Mouse (Mus musculus) forebrain, embryonic 11.5 days (tissue): ENCODE data around the gene Cwc27. TPM values are rescaled to one million over a fixed set of nuclear protein-coding genes. Genes with fewer than 3 reads are reported as not detected.

Source experiments
- ATAC-seq: fragments of 200-750 bp; cut with Nextera tagmentation; replicated peaks from 2 replicates; pipeline ENCODE4 v1.8.0; 2017; ENCODE audit warnings: moderate TSS enrichment; ENCODE audit not compliant: low FRiP score
- DNase-seq: peaks from one replicate; pipeline ENCODE4 v3.0.0-alpha.2; 2017; ENCODE audit warnings: low spot score
- H3K27ac ChIP-seq: fragments of 300-500 bp; sonication (generic); 2 replicates; pipeline ENCODE4 v1.5.1; 2014; ENCODE audit warnings: low read depth, low read length
- H3K27me3 ChIP-seq: fragments of 300-500 bp; sonication (generic); 2 replicates; pipeline ENCODE4 v1.6.1; 2014; ENCODE audit warnings: mild to moderate bottlenecking, low read length, mixed read lengths; ENCODE audit not compliant: control insufficient read depth, insufficient read depth
- H3K36me3 ChIP-seq: fragments of 300-500 bp; sonication (generic); 2 replicates; pipeline ENCODE4 v1.6.1; 2014; ENCODE audit warnings: mild to moderate bottlenecking, low read length, moderate library complexity, mixed read lengths; ENCODE audit not compliant: control insufficient read depth, insufficient read depth
- H3K4me1 ChIP-seq: fragments of 300-500 bp; sonication (generic); replicated peaks from 2 replicates; pipeline ENCODE4 v1.6.1; 2014; ENCODE audit warnings: low read length, mixed read lengths; ENCODE audit not compliant: control insufficient read depth, insufficient read depth
- H3K4me2 ChIP-seq: fragments of 300-500 bp; sonication (generic); 2 replicates; pipeline ENCODE4 v1.6.1; 2014; ENCODE audit warnings: low read depth, mild to moderate bottlenecking, low read length, moderate library complexity, mixed read lengths; ENCODE audit not compliant: severe bottlenecking
- H3K4me3 ChIP-seq: fragments of 300-500 bp; sonication (generic); 2 replicates; pipeline ENCODE4 v1.5.1; 2014; ENCODE audit warnings: low read depth, low read length
- H3K9ac ChIP-seq: fragments of 300-500 bp; sonication (generic); 2 replicates; pipeline ENCODE4 v1.6.1; 2014; ENCODE audit warnings: low read length
- H3K9me3 ChIP-seq: fragments of 300-500 bp; sonication (generic); 2 replicates; pipeline ENCODE4 v1.6.1; 2016; ENCODE audit warnings: low read length, mixed read lengths; ENCODE audit not compliant: control insufficient read depth
- WGBS: fragments of 180-500 bp; shearing (Covaris S2); extraction: QIAGEN DNeasy Blood & Tissue Kit; methylation state at CpG from one replicate; pipeline ENCODE4 v1.1.7; 2014; 5-methylcytosine and 5-hydroxymethylcytosine counted together
- polyA plus RNA-seq: library from polyadenylated mRNA; unstranded; fragments of >200 nt; fragmentation: Nextera tagmentation; extraction: Ambion mirVana; gene quantifications from 2 replicates; pipeline ENCODE4 v1.2.1, GENCODE M21; 2014

Cwc27 gene
- polyA plus RNA-seq, 1 experiment from 2014 or later, result 40.2 TPM

DNA sequence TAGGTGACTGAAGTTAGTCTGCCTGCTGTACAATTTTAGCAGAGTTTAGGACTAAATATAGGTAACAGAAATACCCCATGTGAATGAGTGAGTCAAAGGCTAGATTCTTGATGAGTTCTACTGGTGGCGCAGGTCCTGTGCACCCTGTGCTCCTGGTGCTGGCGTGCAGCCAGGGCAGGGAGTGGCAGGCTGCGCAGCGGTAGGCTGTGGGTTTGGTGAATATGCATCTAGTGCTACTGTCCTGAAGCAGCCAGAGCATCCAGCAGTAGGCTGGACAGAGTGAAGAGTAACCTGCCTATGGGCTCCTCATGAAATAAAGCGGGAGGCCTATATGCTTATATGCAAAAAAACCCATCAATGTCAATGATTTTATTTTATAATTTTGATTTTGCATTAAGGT is 186.1 kb downstream of the Cwc27 start:
- ATAC-seq, result no peak

GRCm38 (mm10) chr13:104629621-104630020 is 187.3 kb downstream of the Cwc27 start:
- WGBS, result 94% methylated on average over 11 of the region's 11 CpGs
- H3K9ac ChIP-seq, result no peak overlapping the region
- H3K27me3 ChIP-seq, result no peaks in the 10 kb centered on the region
- DNase-seq (no peak), ATAC-seq (no peak)
- no peak overlapping the region for H3K4me2 ChIP-seq
- H3K4me3 ChIP-seq, result no peak overlapping the region
- 0 out of 2 replicates have a peak, but pooled peaks cover 2% of the 10 kb centered on the region for H3K4me1 ChIP-seq
- no peaks in the 10 kb centered on the region for H3K36me3 ChIP-seq
- H3K9me3 ChIP-seq, result no peaks in the 10 kb centered on the region
- H3K27ac ChIP-seq, result no peak overlapping the region

More for the DNA sequence above, 186.1 kb downstream of the Cwc27 start:
- H3K4me3 ChIP-seq, result no peak overlapping the region
- no peak overlapping the region for H3K9ac ChIP-seq
- WGBS, result 96% methylated on average over 5 of the region's 5 CpGs
- no peaks in the 10 kb centered on the region for H3K27me3 ChIP-seq
- 0 out of 2 replicates have a peak, but pooled peaks cover 2% of the 10 kb centered on the region for H3K4me1 ChIP-seq
- H3K36me3 ChIP-seq, result no peaks in the 10 kb centered on the region
- DNase-seq, result no peak
- H3K4me2 ChIP-seq, result no peak overlapping the region
- H3K27ac ChIP-seq, result no peak overlapping the region
- no peaks in the 10 kb centered on the region for H3K9me3 ChIP-seq

DNA sequence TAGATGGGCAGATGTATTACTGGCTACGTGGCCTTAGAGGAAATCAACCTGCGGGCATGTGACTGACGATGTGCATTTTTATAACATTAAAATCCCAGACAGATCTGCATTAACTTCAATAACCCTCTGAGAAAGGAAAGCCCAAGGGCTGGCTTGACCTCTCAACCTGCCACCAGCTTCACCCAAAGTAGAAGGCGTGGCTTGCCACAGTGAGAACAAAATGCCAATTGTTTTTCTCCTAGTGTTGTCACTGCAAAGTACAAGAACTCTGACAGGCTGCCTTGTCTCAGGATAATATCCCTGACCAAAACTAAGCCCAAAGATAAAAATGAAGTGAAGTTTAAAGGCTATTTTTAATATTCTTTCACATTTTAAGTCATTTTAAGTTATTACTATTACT is 188.9 kb downstream of the Cwc27 start:
- Histone ChIP-seq H3K9me3 (no peaks in the 10 kb centered on the region), H3K36me3 (no peaks in the 10 kb centered on the region), H3K27ac (no peak overlapping the region), H3K9ac (no peak overlapping the region), H3K27me3 (no peaks in the 10 kb centered on the region), H3K4me3 (no peak overlapping the region), H3K4me2 (no peak overlapping the region), H3K4me1 (0 out of 2 replicates have a peak, but pooled peaks cover 2% of the 10 kb centered on the region)
- no peak for ATAC-seq
- WGBS, result 49% methylated on average over 4 of the region's 4 CpGs
- no peak for DNase-seq

DNA sequence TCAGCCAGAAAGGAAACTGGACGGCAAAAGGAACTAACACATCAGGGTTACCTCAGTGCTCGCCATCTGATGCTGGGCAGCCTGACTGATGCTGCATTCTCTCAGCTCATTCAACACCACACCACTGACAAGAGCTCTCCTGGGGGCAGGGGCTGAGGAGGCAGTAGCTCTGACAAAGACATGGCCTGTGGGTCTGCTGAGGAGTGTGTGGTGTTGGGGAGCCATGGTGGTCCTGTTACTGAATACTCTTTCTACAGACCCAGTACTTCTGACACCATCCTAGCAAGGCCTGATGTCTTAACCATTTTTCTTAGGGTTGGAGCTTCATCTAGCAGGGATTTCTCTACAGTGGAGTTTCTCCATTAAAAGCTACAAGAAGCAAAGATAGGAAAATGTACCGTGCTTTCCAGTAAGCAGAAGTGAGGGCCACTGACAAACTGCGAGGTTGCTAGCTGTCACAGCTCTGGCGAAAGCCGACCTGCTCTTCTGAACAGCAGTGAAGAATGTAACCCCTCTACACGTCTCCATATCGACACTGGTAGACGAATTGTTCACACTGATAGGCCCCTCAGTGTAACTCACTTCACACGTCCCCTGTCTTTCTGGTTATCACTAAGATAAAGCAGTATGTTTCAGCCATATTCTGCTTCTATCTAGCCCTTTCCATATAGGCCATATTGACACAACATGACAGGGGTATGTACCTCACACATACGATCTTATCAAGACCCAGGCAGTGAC is 189.6 kb downstream of the Cwc27 start:
- Histone ChIP-seq H3K4me3 (no peak overlapping the region), H3K27ac (no peak overlapping the region), H3K9ac (no peak overlapping the region), H3K36me3 (no peaks in the 10 kb centered on the region), H3K4me1 (0 out of 2 replicates have a peak, but pooled peaks cover 2% of the 10 kb centered on the region), H3K9me3 (no peaks in the 10 kb centered on the region), H3K4me2 (no peak overlapping the region), H3K27me3 (no peaks in the 10 kb centered on the region)
- ATAC-seq (no peak), DNase-seq (no peak)
- 77% methylated on average over 11 of the region's 11 CpGs for WGBS

DNA sequence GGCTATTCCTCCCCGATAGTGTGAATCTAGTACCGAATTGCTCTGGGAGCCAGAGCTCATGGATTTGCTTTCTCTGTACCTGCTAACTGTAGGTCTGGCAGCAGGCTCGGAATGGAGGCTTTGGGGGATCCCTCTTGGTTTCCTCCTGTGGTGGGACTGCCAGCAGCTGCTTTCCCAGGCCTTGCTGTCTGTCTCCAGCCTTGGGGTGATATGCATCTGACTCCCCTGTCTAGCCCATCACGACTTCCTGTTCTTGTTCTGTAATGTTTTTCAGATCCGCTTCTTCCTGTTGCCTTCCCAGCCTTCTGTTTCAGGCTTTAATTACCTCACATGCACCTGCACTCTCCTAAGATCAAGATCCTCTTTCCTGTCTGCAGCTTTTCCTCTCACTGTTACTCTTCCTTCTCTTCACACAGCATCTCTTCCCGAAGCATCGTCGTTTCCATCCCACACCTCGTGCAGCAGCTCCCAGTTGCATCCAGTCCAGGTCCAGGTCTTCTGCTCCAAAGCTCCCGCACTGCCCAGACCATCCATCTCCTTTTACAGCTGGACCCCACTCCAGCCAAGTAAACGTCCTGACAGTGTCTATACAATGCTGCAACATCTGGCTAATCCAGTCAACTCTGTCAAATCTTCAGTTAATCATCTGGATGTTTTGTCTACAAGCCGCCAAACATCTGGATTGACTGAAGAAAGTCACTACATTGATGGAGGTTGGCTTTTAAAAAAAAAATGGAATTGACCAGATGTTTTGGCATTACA is 193.6 kb downstream of the Cwc27 start:
- Histone ChIP-seq H3K4me3 (no peak overlapping the region), H3K27me3 (no peaks in the 10 kb centered on the region), H3K36me3 (no peaks in the 10 kb centered on the region), H3K27ac (no peak overlapping the region), H3K9me3 (no peaks in the 10 kb centered on the region), H3K9ac (no peak overlapping the region), H3K4me2 (no peak overlapping the region), H3K4me1 (0 out of 2 replicates have a peak, but pooled peaks cover 2% of the 10 kb centered on the region)
- ATAC-seq, result no peak
- no peak for DNase-seq
- 84% methylated on average over 12 of the region's 12 CpGs for WGBS

- Histone ChIP-seq H3K4me1 (no peaks in the 10 kb centered on the region), H3K27ac (no peak overlapping the region), H3K9me3 (no peaks in the 10 kb centered on the region), H3K9ac (no peak overlapping the region), H3K4me2 (no peak overlapping the region), H3K36me3 (no peaks in the 10 kb centered on the region), H3K27me3 (no peaks in the 10 kb centered on the region), H3K4me3 (no peak overlapping the region)
- DNase-seq, result no peak
- ATAC-seq, result no peak
- WGBS, result 91% methylated on average over 6 of the region's 6 CpGs
Observed at GRCm38 (mm10) chr13:104622102-104622743, 194.7 kb downstream of the Cwc27 start.

GRCm38 (mm10) chr13:104620423-104620822 is 196.5 kb downstream of the Cwc27 start:
- H3K36me3 ChIP-seq, result no peaks in the 10 kb centered on the region
- no peak for ATAC-seq
- H3K27ac ChIP-seq, result no peak overlapping the region
- H3K4me1 ChIP-seq, result no peaks in the 10 kb centered on the region
- 87% methylated on average over 2 of the region's 2 CpGs for WGBS
- no peak overlapping the region for H3K4me3 ChIP-seq
- H3K4me2 ChIP-seq, result no peak overlapping the region
- H3K27me3 ChIP-seq, result no peaks in the 10 kb centered on the region
- no peaks in the 10 kb centered on the region for H3K9me3 ChIP-seq
- no peak for DNase-seq
- H3K9ac ChIP-seq, result no peak overlapping the region

DNA sequence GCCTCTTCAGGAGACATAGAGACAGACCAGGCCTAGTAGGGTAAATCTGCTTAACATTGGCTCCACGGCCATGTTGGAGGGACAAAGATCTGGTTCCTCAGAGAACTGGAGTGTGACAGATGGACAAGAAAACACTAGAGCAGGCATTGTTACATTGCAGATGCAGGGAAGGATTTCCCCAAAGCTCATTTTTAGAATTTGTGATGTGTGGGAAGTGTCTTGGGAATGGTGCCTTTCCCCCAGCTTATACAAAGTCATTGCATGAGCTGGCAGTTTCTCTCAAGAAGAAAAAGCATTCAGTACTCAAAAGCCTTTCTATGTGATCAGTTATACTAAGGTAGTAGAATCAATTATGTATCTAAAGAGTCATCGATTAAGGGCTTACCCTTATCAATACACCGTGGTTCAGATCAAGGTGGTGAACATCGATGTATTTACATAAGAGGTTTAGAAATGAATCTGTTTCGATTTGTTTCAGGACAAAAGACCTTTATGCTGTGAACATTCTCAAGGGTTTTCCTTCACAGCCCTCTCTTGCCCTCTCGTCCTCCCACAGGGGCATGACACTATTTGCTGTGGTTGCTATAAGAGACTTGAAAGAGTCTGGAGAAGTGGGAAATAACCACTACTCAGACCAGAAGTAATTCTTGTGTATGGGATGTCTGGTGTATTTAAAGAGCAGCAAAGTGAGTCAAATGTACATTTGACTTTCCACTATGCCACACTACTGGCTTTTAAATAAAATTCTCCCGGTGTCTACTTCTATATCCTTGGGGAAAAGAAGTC is 197.2 kb downstream of the Cwc27 start:
- WGBS, result 90% methylated on average over 7 of the region's 7 CpGs
- H3K4me1 ChIP-seq, result no peaks in the 10 kb centered on the region
- no peak overlapping the region for H3K4me2 ChIP-seq
- no peak overlapping the region for H3K9ac ChIP-seq
- no peaks in the 10 kb centered on the region for H3K27me3 ChIP-seq
- DNase-seq (no peak), ATAC-seq (no peak)
- no peaks in the 10 kb centered on the region for H3K9me3 ChIP-seq
- no peak overlapping the region for H3K27ac ChIP-seq
- no peaks in the 10 kb centered on the region for H3K36me3 ChIP-seq
- no peak overlapping the region for H3K4me3 ChIP-seq
